Mouse (Mus musculus): Measurements from ENCODE around the gene Mast4.

- TF ChIP-seq POLR2A (IDR thresholded peaks at IDR 0.05; ENCODE audit: borderline replicate concordance, low read depth, low read length) (no peak), CTCF (IDR thresholded peaks at IDR 0.05; ENCODE audit: low read depth, low read length) (no peak)
Measured at GRCm38 (mm10) chr13:102990085-102990484, 344.2 kb downstream of the Mast4 start.
